In genomic region chr15:96135250-96135731, GRCm38 (mm10) we compare ENCODE assay signal across 9 mouse cellular contexts.
DNase-seq lines count a peak whose midpoint lies in the region; ATAC-seq and TF ChIP-seq lines count a peak whose summit lies in the region.
"Had no signal": no experiment of that assay in that cellular context is flagged by ENCODE, and none has a peak within 500 bp of the region (broad histone marks: within the 10 kb centered on the region; RNA-seq: fewer than 3 reads in every experiment).

No protein-coding gene starts in this region.

- no peaks in the 10 kb centered on the region for H3K27me3 ChIP-seq in hindbrain, embryonic 10.5 days (ENCODE audit: insufficient read depth, poor library complexity, severe bottlenecking)
- H3K27me3 ChIP-seq in hindbrain, embryonic 14.5 days (ENCODE audit: control insufficient read depth, insufficient read depth, low read length), result no peaks in the 10 kb centered on the region
- no peaks in the 10 kb centered on the region for H3K27me3 ChIP-seq in embryonic facial prominence, embryonic 10.5 days (replicated peaks; ENCODE audit: low read depth, poor library complexity, severe bottlenecking)
- no peaks in the 10 kb centered on the region for H3K27me3 ChIP-seq in hindbrain, embryonic 15.5 days
- no peaks in the 10 kb centered on the region for H3K27me3 ChIP-seq in myocyte (ENCODE audit: control insufficient read depth, insufficient read depth, insufficient read length)

- H3K9me3 ChIP-seq in hindbrain, embryonic 10.5 days, result no peaks in the 10 kb centered on the region
- no peaks in the 10 kb centered on the region for H3K9me3 ChIP-seq in hindbrain, embryonic 14.5 days (ENCODE audit: control insufficient read depth, low read length)
- H3K9me3 ChIP-seq in embryonic facial prominence, embryonic 10.5 days, result no peaks in the 10 kb centered on the region
- no peaks in the 10 kb centered on the region for H3K9me3 ChIP-seq in hindbrain, embryonic 15.5 days

- WGBS in hindbrain, embryonic 10.5 days, result 15% methylated on average over 13 of the region's 13 CpGs
- WGBS in hindbrain, embryonic 14.5 days, result 16% methylated on average over 13 of the region's 13 CpGs
- WGBS in embryonic facial prominence, embryonic 10.5 days, result 8% methylated on average over 13 of the region's 13 CpGs
- 15% methylated on average over 13 of the region's 13 CpGs for WGBS in hindbrain, embryonic 15.5 days

- H3ac ChIP-seq in myocyte (ENCODE audit: control insufficient read depth, insufficient read length), result no peak overlapping the region

- H3K4me1 ChIP-seq in hindbrain, embryonic 10.5 days (replicated peaks), result peaks cover 14% of the 10 kb centered on the region
- H3K4me1 ChIP-seq in hindbrain, embryonic 14.5 days (replicated peaks; ENCODE audit: control insufficient read depth, insufficient read depth, low read length), result no peaks in the 10 kb centered on the region; the same call in 1 of the 2 replicates
- peaks cover 29% of the 10 kb centered on the region for H3K4me1 ChIP-seq in embryonic facial prominence, embryonic 10.5 days
- peaks cover 8% of the 10 kb centered on the region; the same call in 1 of the 2 replicates for H3K4me1 ChIP-seq in hindbrain, embryonic 15.5 days (replicated peaks)

- H3K79me2 ChIP-seq in myocyte (ENCODE audit: control insufficient read depth, insufficient read depth), result no peaks in the 10 kb centered on the region

- H3K27ac ChIP-seq in hindbrain, embryonic 10.5 days, result peak overlapping the region; percentile 35
- no peak overlapping the region for H3K27ac ChIP-seq in hindbrain, embryonic 14.5 days
- H3K27ac ChIP-seq in embryonic facial prominence, embryonic 10.5 days (replicated peaks), result peak overlapping the region; percentile 57
- no peak overlapping the region for H3K27ac ChIP-seq in hindbrain, embryonic 15.5 days (replicated peaks)

- no peak overlapping the region for H3K4me2 ChIP-seq in hindbrain, embryonic 14.5 days (replicated peaks)
- peak overlapping the region; percentile 29 for H3K4me2 ChIP-seq in hindbrain, embryonic 15.5 days
- H3K4me2 ChIP-seq in myocyte (ENCODE audit: low read depth), result no peak overlapping the region

- H3K9ac ChIP-seq in hindbrain, embryonic 14.5 days, result no peak overlapping the region
- H3K9ac ChIP-seq in hindbrain, embryonic 15.5 days, result no peak overlapping the region

- ATAC-seq in hindbrain, embryonic 14.5 days (ENCODE audit: low FRiP score), result no peak
- ATAC-seq in hindbrain, embryonic 15.5 days (ENCODE audit: low FRiP score, low read depth), result no peak
- no peak for ATAC-seq in erythroblast, adult 5-6 weeks (replicated peaks; ENCODE audit: low FRiP score, poor library complexity, severe bottlenecking)

- no peak for TF ChIP-seq POLR2A in myocyte (IDR thresholded peaks at IDR 0.05; ENCODE audit: insufficient read length, low read depth)

- H3K4me3 ChIP-seq in hindbrain, embryonic 10.5 days, result peak overlapping the region; percentile 14; the same call in 1 of the 2 replicates
- H3K4me3 ChIP-seq in hindbrain, embryonic 14.5 days (replicated peaks; ENCODE audit: low read length), result no peak overlapping the region
- H3K4me3 ChIP-seq in embryonic facial prominence, embryonic 10.5 days, result peak overlapping the region; percentile 40
- H3K4me3 ChIP-seq in hindbrain, embryonic 15.5 days, result no peak overlapping the region
- H3K4me3 ChIP-seq in myocyte, result no peak overlapping the region

- H3K36me3 ChIP-seq in hindbrain, embryonic 10.5 days, result no peaks in the 10 kb centered on the region
- no peaks in the 10 kb centered on the region for H3K36me3 ChIP-seq in hindbrain, embryonic 14.5 days (replicated peaks; ENCODE audit: control insufficient read depth, insufficient read depth)
- no peaks in the 10 kb centered on the region for H3K36me3 ChIP-seq in embryonic facial prominence, embryonic 10.5 days (replicated peaks)
- H3K36me3 ChIP-seq in hindbrain, embryonic 15.5 days, result no peaks in the 10 kb centered on the region
- H3K36me3 ChIP-seq in myocyte (ENCODE audit: control insufficient read depth, insufficient read depth), result no peaks in the 10 kb centered on the region

- DNase-seq in hindbrain, embryonic 10.5 days (ENCODE audit: low spot score), result peak; percentile 48
- DNase-seq in hindbrain, embryonic 14.5 days (ENCODE audit: low spot score), result no peak
- peak; percentile 46 for DNase-seq in embryonic facial prominence, embryonic 10.5 days (ENCODE audit: low spot score)
- DNase-seq in thymus, adult 18-20 months, result no peak
- DNase-seq in adrenal gland, adult 18-20 months (ENCODE audit: low spot score in 2 of 2), result no peak
- DNase-seq: left cerebral cortex, postnatal 4 days had no signal

TF ChIP-seq in myocyte, 11 proteins besides CTCF, POLR2A, EP300 and RAD21:
- TF ChIP-seq MYOG (IDR thresholded peaks at IDR 0.05; ENCODE audit: control insufficient read depth in 1 of 3, insufficient read depth in 1 of 3, insufficient read length in 2 of 3, low read depth in 2 of 3) (peak in 1 of 3 experiments; percentile 68), TCF3 (IDR thresholded peaks at IDR 0.05; ENCODE audit: insufficient read length, low read depth) (no peak), MYOD1 (IDR thresholded peaks at IDR 0.05; ENCODE audit: control insufficient read depth in 1 of 3, insufficient read length in 2 of 3, low read depth in 2 of 3) (peak in 2 of 3 experiments; percentile 31 to 61)

Comparison
In these comparisons a context has a peak if more than half of its experiments do, and no peak if none do; other contexts are left out.
1. DNase-seq: peak in hindbrain, embryonic 10.5 days (single experiment) and embryonic facial prominence, embryonic 10.5 days (single experiment); none in hindbrain, embryonic 14.5 days (single experiment), thymus, adult 18-20 months (0 of 2) and adrenal gland, adult 18-20 months (0 of 2).
2. H3K27ac ChIP-seq: peak in hindbrain, embryonic 10.5 days (single experiment) and embryonic facial prominence, embryonic 10.5 days (single experiment); none in hindbrain, embryonic 14.5 days (single experiment) and hindbrain, embryonic 15.5 days (single experiment).
3. H3K4me3 ChIP-seq: peak in hindbrain, embryonic 10.5 days (single experiment) and embryonic facial prominence, embryonic 10.5 days (single experiment); none in hindbrain, embryonic 14.5 days (single experiment), hindbrain, embryonic 15.5 days (single experiment) and myocyte (single experiment).